Mouse (Mus musculus): ENCODE measurements around the gene Nbdy. TPM values are rescaled to one million over a fixed set of nuclear protein-coding genes. Genes with fewer than 3 reads are reported as not detected.

The Nbdy gene
- polyA plus RNA-seq, 1 experiment from 2014 or later, result 99.4 TPM

- Histone ChIP-seq H3K9me3 (ENCODE audit: low read length) (no peaks in the 10 kb centered on the region), H3K36me3 (ENCODE audit: insufficient read depth, low read length) (no peaks in the 10 kb centered on the region), H3K4me1 (ENCODE audit: insufficient read depth, low read length) (no peaks in the 10 kb centered on the region), H3K27me3 (ENCODE audit: insufficient read depth, low read length) (no peaks in the 10 kb centered on the region; the same call in 1 of the 2 replicates), H3K4me3 (ENCODE audit: low read length) (no peak overlapping the region), H3K27ac (ENCODE audit: low read length) (no peak overlapping the region), H3K4me2 (replicated peaks; ENCODE audit: low read depth, low read length) (no peak overlapping the region), H3K9ac (replicated peaks; ENCODE audit: low read length) (no peak overlapping the region)
- ATAC-seq (ENCODE audit: low FRiP score, low TSS enrichment), result no peak
- WGBS, result 49% methylated on average over 2 of the region's 2 CpGs
These were observed 25.8 kb downstream of the Nbdy start for GRCm38 (mm10) chrX:153749230-153749629.

Other genes starting within 250 kb of the Nbdy start
- 14.4 and 19.6 TPM in 2 replicates for gene Ubqln2, start 225.4 kb upstream of the Nbdy start, polyA plus RNA-seq (2015; fragmentation: Nextera tagmentation; extraction: Ambion mirVana)
- not detected in 2 replicates for gene Cypt3, start 165.0 kb upstream of the Nbdy start, polyA plus RNA-seq (2015; fragmentation: Nextera tagmentation; extraction: Ambion mirVana)
- gene Kctd12b, start 27.2 kb upstream of the Nbdy start, polyA plus RNA-seq (2015; fragmentation: Nextera tagmentation; extraction: Ambion mirVana), result 10.8 and 11.0 TPM in 2 replicates
- 13.6 and 16.0 TPM in 2 replicates for gene Spin2c, start 108.6 kb downstream of the Nbdy start, polyA plus RNA-seq (2015; fragmentation: Nextera tagmentation; extraction: Ambion mirVana)